Mouse (Mus musculus): ENCODE measurements at regions not wholly inside any gene's neighbourhood (a gene's known extent, or its start where the extent isn't known, plus 50 kb on each side); places are given as distances from the start of the nearest gene placed in this dataset.

GRCm38 (mm10) chr3:70130241-70131029 lies 123.0 kb downstream of the Otol1 start:
- Histone ChIP-seq H3K4me3 (ENCODE audit: low read depth, low read length) (no peak overlapping the region), H3K4me2 (ENCODE audit: low read depth, low read length) (no peak overlapping the region), H3K9me3 (ENCODE audit: control insufficient read depth, low read length) (no peaks in the 10 kb centered on the region), H3K9ac (replicated peaks; ENCODE audit: low read depth, low read length) (no peak overlapping the region), H3K4me1 (ENCODE audit: control insufficient read depth, insufficient read depth, low read length) (no peaks in the 10 kb centered on the region), H3K36me3 (ENCODE audit: control insufficient read depth, insufficient read depth, low read length) (no peaks in the 10 kb centered on the region), H3K27ac (ENCODE audit: low read depth, low read length) (no peak overlapping the region), H3K27me3 (ENCODE audit: control insufficient read depth, insufficient read depth, low read length) (no peaks in the 10 kb centered on the region)
- no peak for ATAC-seq (ENCODE audit: low read depth)
- 83% methylated on average over 8 of the region's 8 CpGs for WGBS

DNA sequence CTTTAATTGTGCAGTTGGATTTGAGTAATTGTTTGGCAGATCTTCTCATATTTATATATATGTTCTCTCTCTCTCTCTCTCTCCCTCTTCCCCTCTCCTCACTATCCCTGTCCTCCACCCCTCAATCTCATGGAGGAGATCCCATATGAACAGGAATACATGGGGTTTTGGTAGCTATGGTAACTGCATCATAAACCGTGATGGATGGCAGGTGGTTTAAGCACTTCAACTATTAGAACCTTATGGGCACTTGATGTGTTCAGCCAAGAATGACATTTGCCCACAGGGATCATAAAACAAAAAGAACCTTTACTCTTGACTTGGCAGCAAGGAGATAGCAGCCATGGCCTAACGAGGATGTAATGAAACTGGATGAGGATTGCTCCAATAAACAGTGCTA lies 127.5 kb downstream of the Otol1 start:
- Histone ChIP-seq H3K9ac (replicated peaks; ENCODE audit: low read depth, low read length) (no peak overlapping the region), H3K36me3 (ENCODE audit: control insufficient read depth, insufficient read depth, low read length) (no peaks in the 10 kb centered on the region), H3K27me3 (ENCODE audit: control insufficient read depth, insufficient read depth, low read length) (no peaks in the 10 kb centered on the region), H3K4me3 (ENCODE audit: low read depth, low read length) (no peak overlapping the region), H3K4me1 (ENCODE audit: control insufficient read depth, insufficient read depth, low read length) (no peaks in the 10 kb centered on the region; the same call in 1 of the 2 replicates), H3K9me3 (ENCODE audit: control insufficient read depth, low read length) (no peaks in the 10 kb centered on the region), H3K4me2 (ENCODE audit: low read depth, low read length) (no peak overlapping the region), H3K27ac (ENCODE audit: low read depth, low read length) (no peak overlapping the region)
- ATAC-seq (ENCODE audit: low read depth), result peak; percentile 81
- WGBS, result 14% methylated on average over 2 of the region's 2 CpGs

GRCm38 (mm10) chr3:70138488-70138887 lies 131.1 kb downstream of the Otol1 start:
- Histone ChIP-seq H3K27me3 (ENCODE audit: control insufficient read depth, insufficient read depth, low read length) (no peaks in the 10 kb centered on the region), H3K27ac (ENCODE audit: low read depth, low read length) (no peak overlapping the region), H3K4me2 (ENCODE audit: low read depth, low read length) (no peak overlapping the region), H3K4me1 (ENCODE audit: control insufficient read depth, insufficient read depth, low read length) (no peaks in the 10 kb centered on the region; the same call in 1 of the 2 replicates), H3K36me3 (ENCODE audit: control insufficient read depth, insufficient read depth, low read length) (no peaks in the 10 kb centered on the region), H3K4me3 (ENCODE audit: low read depth, low read length) (no peak overlapping the region), H3K9ac (replicated peaks; ENCODE audit: low read depth, low read length) (no peak overlapping the region), H3K9me3 (ENCODE audit: control insufficient read depth, low read length) (no peaks in the 10 kb centered on the region)
- ATAC-seq (ENCODE audit: low read depth), result no peak
- WGBS, result 60% methylated on average over 2 of the region's 2 CpGs

GRCm38 (mm10) chr3:70138926-70139325 lies 131.5 kb downstream of the Otol1 start:
- Histone ChIP-seq H3K4me1 (ENCODE audit: control insufficient read depth, insufficient read depth, low read length) (no peaks in the 10 kb centered on the region; the same call in 1 of the 2 replicates), H3K4me3 (ENCODE audit: low read depth, low read length) (no peak overlapping the region), H3K36me3 (ENCODE audit: control insufficient read depth, insufficient read depth, low read length) (no peaks in the 10 kb centered on the region), H3K9ac (replicated peaks; ENCODE audit: low read depth, low read length) (no peak overlapping the region), H3K27me3 (ENCODE audit: control insufficient read depth, insufficient read depth, low read length) (no peaks in the 10 kb centered on the region), H3K4me2 (ENCODE audit: low read depth, low read length) (no peak overlapping the region), H3K27ac (ENCODE audit: low read depth, low read length) (no peak overlapping the region), H3K9me3 (ENCODE audit: control insufficient read depth, low read length) (no peaks in the 10 kb centered on the region)
- 88% methylated on average over 4 of the region's 4 CpGs for WGBS
- ATAC-seq (ENCODE audit: low read depth), result no peak

- Histone ChIP-seq H3K4me3 (ENCODE audit: low read depth, low read length) (no peak overlapping the region), H3K9me3 (ENCODE audit: control insufficient read depth, low read length) (no peaks in the 10 kb centered on the region), H3K4me1 (ENCODE audit: control insufficient read depth, insufficient read depth, low read length) (no peaks in the 10 kb centered on the region), H3K9ac (replicated peaks; ENCODE audit: low read depth, low read length) (no peak overlapping the region), H3K27me3 (ENCODE audit: control insufficient read depth, insufficient read depth, low read length) (no peaks in the 10 kb centered on the region), H3K36me3 (ENCODE audit: control insufficient read depth, insufficient read depth, low read length) (no peaks in the 10 kb centered on the region), H3K4me2 (ENCODE audit: low read depth, low read length) (no peak overlapping the region), H3K27ac (ENCODE audit: low read depth, low read length) (no peak overlapping the region)
- ATAC-seq (ENCODE audit: low read depth), result no peak
- WGBS, result 79% methylated on average over 1 of the region's 1 CpGs
Measured at GRCm38 (mm10) chr3:70145728-70146127, 138.3 kb downstream of the Otol1 start.

- Histone ChIP-seq H3K27ac (ENCODE audit: low read depth, low read length) (no peak overlapping the region), H3K9me3 (ENCODE audit: control insufficient read depth, low read length) (no peaks in the 10 kb centered on the region), H3K36me3 (ENCODE audit: control insufficient read depth, insufficient read depth, low read length) (no peaks in the 10 kb centered on the region), H3K9ac (replicated peaks; ENCODE audit: low read depth, low read length) (no peak overlapping the region), H3K4me3 (ENCODE audit: low read depth, low read length) (no peak overlapping the region), H3K27me3 (ENCODE audit: control insufficient read depth, insufficient read depth, low read length) (no peaks in the 10 kb centered on the region), H3K4me2 (ENCODE audit: low read depth, low read length) (no peak overlapping the region), H3K4me1 (ENCODE audit: control insufficient read depth, insufficient read depth, low read length) (no peaks in the 10 kb centered on the region)
- ATAC-seq (ENCODE audit: low read depth), result no peak
- 68% methylated on average over 5 of the region's 5 CpGs for WGBS
Measured at GRCm38 (mm10) chr3:70151156-70151555, 143.7 kb downstream of the Otol1 start.

- 58% methylated on average over 9 of the region's 9 CpGs for WGBS
- ATAC-seq (ENCODE audit: low read depth), result no peak
Measured at GRCm38 (mm10) chr3:70160043-70160442, 152.6 kb downstream of the Otol1 start.

GRCm38 (mm10) chr3:70171667-70172066 lies 164.3 kb downstream of the Otol1 start:
- no peaks in the 10 kb centered on the region for H3K36me3 ChIP-seq (ENCODE audit: control insufficient read depth, insufficient read depth, low read length)
- no peak for ATAC-seq (ENCODE audit: low read depth)
- H3K4me1 ChIP-seq (ENCODE audit: control insufficient read depth, insufficient read depth, low read length), result no peaks in the 10 kb centered on the region
- H3K4me2 ChIP-seq (ENCODE audit: low read depth, low read length), result no peak overlapping the region
- no peak overlapping the region for H3K4me3 ChIP-seq (ENCODE audit: low read depth, low read length)
- H3K9ac ChIP-seq (replicated peaks; ENCODE audit: low read depth, low read length), result no peak overlapping the region
- WGBS, result 56% methylated on average over 4 of the region's 4 CpGs
- no peak overlapping the region for H3K27ac ChIP-seq (ENCODE audit: low read depth, low read length)
- no peaks in the 10 kb centered on the region for H3K9me3 ChIP-seq (ENCODE audit: control insufficient read depth, low read length)
- H3K27me3 ChIP-seq (ENCODE audit: control insufficient read depth, insufficient read depth, low read length), result no peaks in the 10 kb centered on the region

More at GRCm38 (mm10) chr3:70160043-70160442, 152.6 kb downstream of the Otol1 start:
- no peak overlapping the region for H3K4me2 ChIP-seq (ENCODE audit: low read depth, low read length)
- no peaks in the 10 kb centered on the region for H3K4me1 ChIP-seq (ENCODE audit: control insufficient read depth, insufficient read depth, low read length)
- H3K9ac ChIP-seq (replicated peaks; ENCODE audit: low read depth, low read length), result no peak overlapping the region
- H3K36me3 ChIP-seq (ENCODE audit: control insufficient read depth, insufficient read depth, low read length), result no peaks in the 10 kb centered on the region
- no peak overlapping the region for H3K4me3 ChIP-seq (ENCODE audit: low read depth, low read length)
- no peaks in the 10 kb centered on the region for H3K9me3 ChIP-seq (ENCODE audit: control insufficient read depth, low read length)
- H3K27ac ChIP-seq (ENCODE audit: low read depth, low read length), result no peak overlapping the region
- no peaks in the 10 kb centered on the region for H3K27me3 ChIP-seq (ENCODE audit: control insufficient read depth, insufficient read depth, low read length)

- no peak for ATAC-seq (ENCODE audit: low read depth)
Measured at GRCm38 (mm10) chr3:70176391-70176790, 169.0 kb downstream of the Otol1 start.

More at GRCm38 (mm10) chr3:70176391-70176790, 169.0 kb downstream of the Otol1 start:
- no peaks in the 10 kb centered on the region for H3K36me3 ChIP-seq (ENCODE audit: control insufficient read depth, insufficient read depth, low read length)
- WGBS, result 80% methylated on average over 1 of the region's 1 CpGs
- no peak overlapping the region for H3K9ac ChIP-seq (replicated peaks; ENCODE audit: low read depth, low read length)
- H3K4me1 ChIP-seq (ENCODE audit: control insufficient read depth, insufficient read depth, low read length), result no peaks in the 10 kb centered on the region
- H3K27me3 ChIP-seq (ENCODE audit: control insufficient read depth, insufficient read depth, low read length), result no peaks in the 10 kb centered on the region
- H3K4me2 ChIP-seq (ENCODE audit: low read depth, low read length), result no peak overlapping the region
- no peaks in the 10 kb centered on the region for H3K9me3 ChIP-seq (ENCODE audit: control insufficient read depth, low read length)
- no peak overlapping the region for H3K4me3 ChIP-seq (ENCODE audit: low read depth, low read length)
- H3K27ac ChIP-seq (ENCODE audit: low read depth, low read length), result no peak overlapping the region
